Mouse (Mus musculus) lung, adult 2 months (tissue): ENCODE data around the gene Lypd5. TPM values are rescaled to one million over a fixed set of nuclear protein-coding genes. Genes with fewer than 3 reads are reported as not detected.
A peak's percentile ranks its signal among the peaks of the same experiment; 100 is the strongest.

Source experiments
- DNase-seq: peaks from one replicate; pipeline ENCODE4 v3.0.0; 2022
- H3K4me1 ChIP-seq: fragments of 200-500 bp; 2 replicates; pipeline ENCODE4 v1.6.1; 2011; ENCODE audit warnings: low read length; ENCODE audit not compliant: control insufficient read depth, insufficient read depth
- H3K4me3 ChIP-seq: fragments of 200-500 bp; replicated peaks from 2 replicates; pipeline ENCODE3; 2011; ENCODE audit warnings: low read depth, mild to moderate bottlenecking, control low read depth, low read length; ENCODE audit errors: extremely low read depth
- CTCF ChIP-seq: fragments of 200-500 bp; IDR thresholded peaks from 2 replicates; pipeline ENCODE4 v1.5.1; 2011; ENCODE audit warnings: mild to moderate bottlenecking, low read length, control low read depth; ENCODE audit not compliant: insufficient read depth
- POLR2A ChIP-seq: fragments of 200-500 bp; IDR thresholded peaks from 2 replicates; pipeline ENCODE4 v1.6.1; 2011; ENCODE audit warnings: low read depth, mild to moderate bottlenecking, control low read depth, low read length, borderline replicate concordance; ENCODE audit errors: extremely low read depth
- WGBS: fragments of 180-500 bp; shearing (Covaris S2); methylation state at CpG from one replicate; pipeline ENCODE4 v1.1.7; 2018; 5-methylcytosine and 5-hydroxymethylcytosine counted together
- polyA plus RNA-seq: library from polyadenylated mRNA; depleted of rRNA; stranded (reverse); fragments of >200 nt; gene quantifications from 2 replicates; pipeline ENCODE4 v1.2.3, GENCODE M21; 2012

Gene Lypd5
- polyA plus RNA-seq, 1 experiment: 32.1 TPM

- 45% methylated on average over 20 of the region's 20 CpGs for WGBS
- DNase-seq: peak; percentile 17
- H3K4me3 ChIP-seq: no peak overlapping the region
- no peak for TF ChIP-seq CTCF
- TF ChIP-seq POLR2A: no peak
- no peaks in the 10 kb centered on the region for H3K4me1 ChIP-seq
Observed at GRCm38 (mm10) chr7:24326273-24327135, 22.5 kb upstream of the Lypd5 start.

DNA sequence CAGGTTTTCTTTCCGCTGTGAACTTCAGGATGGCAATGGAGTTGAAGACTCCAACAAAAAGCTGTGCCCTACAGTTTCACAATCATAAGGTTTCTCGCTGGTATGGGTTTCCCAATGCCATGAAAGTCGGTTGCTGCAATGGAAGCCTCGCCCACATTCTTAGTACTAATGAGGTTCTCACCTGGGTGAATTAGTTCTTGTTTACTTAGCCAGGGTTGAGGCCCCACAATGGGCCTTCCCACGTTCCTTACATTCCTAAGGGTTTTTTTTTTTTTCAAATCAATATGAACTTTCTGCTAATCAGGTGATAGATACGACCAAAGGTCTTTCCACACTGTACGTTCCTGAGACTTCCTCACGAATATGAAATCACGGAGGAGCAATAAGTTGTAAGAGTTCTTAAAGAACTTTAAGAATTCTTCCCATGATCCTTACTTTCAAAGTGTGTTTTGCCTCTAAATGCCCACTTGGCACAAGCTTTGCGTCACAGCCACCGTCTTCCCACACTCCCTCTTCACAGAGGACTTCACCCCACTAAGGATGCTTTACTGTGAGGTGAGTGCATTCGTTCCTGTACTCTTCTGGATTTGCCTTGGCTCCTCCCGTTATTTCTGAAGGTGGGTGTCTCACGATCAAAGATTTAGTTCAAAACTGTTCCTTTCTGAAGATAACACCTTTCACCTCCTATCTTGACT is 21.6 kb upstream of the Lypd5 start:
- DNase-seq: peak; percentile 22
- 60% methylated on average over 14 of the region's 14 CpGs for WGBS
- Histone ChIP-seq H3K4me3 (no peak overlapping the region), H3K4me1 (no peaks in the 10 kb centered on the region)
- TF ChIP-seq POLR2A (no peak), CTCF (no peak)

DNA sequence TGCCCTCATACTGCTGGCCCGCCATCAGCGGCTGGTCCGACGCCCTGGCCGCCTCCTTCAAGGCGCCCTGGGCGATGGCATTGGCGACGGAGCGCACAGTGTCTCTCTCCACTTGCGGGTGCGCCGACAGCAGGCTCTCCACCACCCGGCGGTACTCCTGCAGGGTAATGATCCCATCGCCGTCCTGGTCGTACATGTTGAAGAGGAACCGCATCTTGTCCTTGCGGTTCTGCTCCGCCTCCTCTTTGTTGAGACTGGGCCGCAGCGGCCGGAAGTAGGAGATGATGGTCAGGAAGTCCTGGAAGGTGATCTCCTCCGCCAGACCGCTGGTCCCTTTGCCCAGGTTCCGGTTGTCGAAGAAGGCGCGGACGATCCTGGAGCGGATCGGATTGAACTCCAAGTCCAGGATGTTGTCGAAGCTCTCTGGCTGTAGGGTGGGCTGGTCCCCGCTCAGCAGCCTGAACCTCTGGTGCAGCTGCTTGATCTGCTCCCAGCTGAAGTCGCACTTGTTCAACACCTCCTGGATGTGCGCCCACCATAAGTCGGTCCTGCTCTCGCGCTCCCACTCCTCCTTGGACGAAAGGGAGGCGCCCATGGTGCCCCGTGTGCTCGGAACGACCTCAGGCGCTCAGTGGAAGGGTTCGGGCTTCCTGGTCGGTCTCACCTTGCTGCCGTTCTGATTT is 15.6 kb upstream of the Lypd5 start, which contains the start of gene Tescl:
Gene Tescl (minus strand): TSS at position 633 of the 683 bp plus-strand sequence.
- TF ChIP-seq POLR2A: no peak
- H3K4me1 ChIP-seq: no peaks in the 10 kb centered on the region
- H3K4me3 ChIP-seq: no peak within 1 kb of the TSS
- 40% methylated on average over 49 of the region's 49 CpGs for WGBS
- DNase-seq: no peak

DNA sequence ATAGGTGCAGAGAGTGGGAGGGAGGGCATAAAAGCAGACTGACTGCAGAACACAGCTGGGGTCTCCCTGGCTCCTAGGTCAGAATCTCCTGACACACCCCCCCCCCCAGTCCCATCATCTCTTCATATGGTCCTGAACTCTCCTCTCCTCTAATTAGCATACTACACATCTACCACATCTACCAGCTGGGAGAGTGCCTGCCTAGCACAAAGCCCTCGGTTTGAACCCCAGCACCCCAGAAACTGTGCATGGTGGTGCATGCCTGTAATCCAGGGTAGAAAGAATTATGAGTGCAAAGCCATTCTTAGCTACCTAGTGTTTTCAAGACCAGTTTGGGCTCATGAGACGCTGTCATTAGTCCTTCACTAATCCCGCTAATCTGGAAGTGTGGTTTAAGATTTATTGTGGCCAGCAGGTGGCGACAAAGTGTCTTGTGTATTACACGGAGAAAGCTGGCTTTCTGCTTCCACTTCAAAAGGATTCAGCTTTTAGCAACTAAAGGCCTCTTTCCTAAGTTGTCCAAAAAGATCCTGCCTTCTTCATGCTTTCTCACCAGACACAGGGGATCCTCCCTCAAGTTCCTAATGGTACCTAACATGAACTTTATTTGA is 13.2 kb upstream of the Lypd5 start:
- WGBS: 12% methylated on average over 5 of the region's 5 CpGs
- DNase-seq: peak; percentile 58
- no peaks in the 10 kb centered on the region for H3K4me1 ChIP-seq
- H3K4me3 ChIP-seq: no peak overlapping the region
- TF ChIP-seq CTCF (peak; percentile 27; the same call in 1 of the 2 replicates), POLR2A (no peak)

GRCm38 (mm10) chr7:24338241-24338640 is 10.8 kb upstream of the Lypd5 start:
- WGBS: 33% methylated on average over 2 of the region's 2 CpGs
- no peak for DNase-seq
- TF ChIP-seq POLR2A: no peak
- TF ChIP-seq CTCF: no peak
- H3K4me1 ChIP-seq: no peaks in the 10 kb centered on the region
- H3K4me3 ChIP-seq: no peak overlapping the region

DNA sequence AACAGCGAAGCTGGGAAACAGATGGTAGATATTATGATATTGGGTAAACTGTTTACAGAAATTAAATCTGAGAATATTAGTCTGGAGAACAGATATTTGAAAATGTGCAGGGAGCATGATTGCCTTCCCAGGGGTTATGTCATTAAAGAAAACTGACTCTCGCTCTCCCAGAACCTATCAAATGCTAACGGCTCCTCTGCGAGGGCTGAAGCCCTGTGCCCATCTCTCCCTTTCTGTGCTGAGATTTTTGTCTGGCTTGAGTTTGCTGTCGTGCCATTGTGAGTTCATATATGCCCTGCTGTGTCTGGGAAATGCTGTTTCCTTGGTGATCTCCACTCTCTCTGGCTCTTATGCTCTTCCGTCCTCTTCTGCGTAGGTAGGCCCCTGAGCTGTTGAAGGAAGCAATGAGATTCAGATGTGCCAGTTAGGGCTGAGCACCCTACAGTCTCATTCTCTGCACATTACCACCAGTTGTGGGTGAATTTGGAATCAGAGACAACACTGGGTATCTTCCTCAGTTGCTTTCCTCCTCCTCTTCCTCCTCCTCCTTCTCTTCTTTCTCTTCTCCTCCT is 5.2 kb upstream of the Lypd5 start:
- Histone ChIP-seq H3K4me1 (no peaks in the 10 kb centered on the region), H3K4me3 (no peak overlapping the region)
- TF ChIP-seq CTCF: no peak
- no peak for TF ChIP-seq POLR2A
- DNase-seq: no peak
- WGBS: 72% methylated on average over 7 of the region's 7 CpGs

GRCm38 (mm10) chr7:24346444-24346843 is 2.6 kb upstream of the Lypd5 start:
- no peaks in the 10 kb centered on the region for H3K4me1 ChIP-seq
- H3K4me3 ChIP-seq: no peak overlapping the region
- no peak for DNase-seq
- 65% methylated on average over 5 of the region's 5 CpGs for WGBS
- no peak for TF ChIP-seq POLR2A
- TF ChIP-seq CTCF: no peak

DNA sequence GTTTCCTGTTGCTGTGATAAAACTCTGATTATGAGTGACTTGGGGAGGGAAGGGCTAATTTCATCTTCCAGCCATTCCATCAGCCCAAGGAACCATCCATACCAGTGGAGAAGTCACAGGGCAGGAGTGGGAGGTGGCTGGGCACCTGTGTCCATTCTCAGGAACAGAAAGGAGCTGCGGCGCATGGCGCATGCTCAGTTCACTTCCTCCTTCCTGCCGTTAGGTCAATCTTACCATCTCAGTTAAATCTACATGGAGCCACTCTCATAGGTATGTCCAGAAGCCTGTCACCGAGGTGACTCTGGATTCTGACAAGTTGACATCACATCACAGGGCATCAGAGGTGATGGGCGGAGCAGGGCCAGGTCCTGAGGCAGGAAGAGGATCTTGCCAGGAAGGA is 6.7 kb downstream of the Lypd5 start:
- DNase-seq: no peak
- WGBS: 73% methylated on average over 6 of the region's 6 CpGs
- H3K4me3 ChIP-seq: no peak overlapping the region
- TF ChIP-seq POLR2A: no peak
- TF ChIP-seq CTCF: no peak
- no peaks in the 10 kb centered on the region for H3K4me1 ChIP-seq

DNA sequence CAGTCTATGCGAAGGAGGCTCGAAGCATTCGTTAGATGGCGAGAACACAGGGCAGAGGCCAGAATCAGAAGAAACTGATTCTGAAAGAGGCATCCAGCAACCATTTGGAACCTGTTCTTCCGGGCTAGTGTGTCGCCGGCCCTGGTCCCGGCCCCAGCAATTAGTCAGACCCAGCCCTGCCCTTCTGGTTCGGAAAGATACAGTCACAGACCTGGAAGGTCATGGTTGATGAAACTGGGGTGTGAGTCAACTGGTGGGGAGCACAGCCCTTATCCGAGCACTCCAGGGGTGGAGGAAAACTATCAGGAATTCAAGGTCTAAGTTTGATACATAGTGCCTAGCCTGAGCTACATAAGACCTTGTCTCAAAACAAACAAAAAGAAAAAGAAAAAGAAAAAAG is 7.1 kb downstream of the Lypd5 start:
- 68% methylated on average over 10 of the region's 10 CpGs for WGBS

More for the DNA sequence above, 7.1 kb downstream of the Lypd5 start:
- Histone ChIP-seq H3K4me3 (no peak overlapping the region), H3K4me1 (no peaks in the 10 kb centered on the region)
- no peak for DNase-seq
- TF ChIP-seq CTCF: no peak
- no peak for TF ChIP-seq POLR2A
